Mouse (Mus musculus) brown adipose tissue, adult 24 weeks (tissue): ENCODE results near the gene Ddc. TPM values are rescaled to one million over a fixed set of nuclear protein-coding genes. Genes with fewer than 3 reads are reported as not detected.

Experiments
- H3K27ac ChIP-seq: fragments of 200-500 bp; replicated peaks from 2 replicates; pipeline ENCODE4 v1.5.1; 2012; ENCODE audit warnings: low read depth, mild to moderate bottlenecking, low read length
- H3K4me1 ChIP-seq: fragments of 200-500 bp; 2 replicates; pipeline ENCODE4 v1.6.1; 2012; ENCODE audit warnings: low read length, mixed read lengths; ENCODE audit not compliant: control insufficient read depth, insufficient read depth, insufficient read length
- H3K4me3 ChIP-seq: fragments of 200-500 bp; 2 replicates; pipeline ENCODE4 v1.5.1; 2012; ENCODE audit warnings: low read depth, mild to moderate bottlenecking, low read length, moderate library complexity; ENCODE audit not compliant: insufficient read depth
- polyA plus RNA-seq: library from polyadenylated mRNA; stranded (reverse); fragments of >200 nt; gene quantifications from 2 replicates; pipeline ENCODE4 v1.2.4, GENCODE M21; 2012; ENCODE audit not compliant: missing spikeins, insufficient read depth, insufficient read length

The Ddc gene
- polyA plus RNA-seq, 1 experiment, result not detected

DNA sequence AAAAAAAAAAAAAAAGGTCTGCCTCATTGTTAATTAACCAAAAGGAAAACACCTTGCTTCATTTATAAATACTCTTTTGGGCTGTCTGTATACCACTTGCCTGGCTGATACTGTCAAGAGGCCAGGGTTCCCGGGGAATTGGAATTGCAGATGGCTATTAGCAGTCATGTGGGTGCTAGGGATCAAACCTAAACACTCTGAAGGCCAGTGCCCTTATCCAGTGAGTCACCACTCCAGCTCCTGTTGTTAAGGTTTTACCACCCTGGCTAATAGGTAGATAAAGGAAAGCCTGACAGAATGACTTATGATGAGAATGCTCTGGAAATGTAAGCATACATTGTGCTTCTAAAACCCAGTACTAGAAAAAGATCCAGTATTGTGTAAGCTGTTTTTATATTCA, 103.3 kb downstream of the Ddc start:
- H3K27ac ChIP-seq, result no peak overlapping the region
- no peak overlapping the region for H3K4me3 ChIP-seq
- no peaks in the 10 kb centered on the region for H3K4me1 ChIP-seq

- peak overlapping the region; percentile 50 for H3K4me3 ChIP-seq
- no peak overlapping the region for H3K27ac ChIP-seq
- no peaks in the 10 kb centered on the region for H3K4me1 ChIP-seq
Observed at GRCm38 (mm10) chr11:11788521-11788974, 109.4 kb downstream of the Ddc start.

- no peak overlapping the region for H3K4me3 ChIP-seq
- no peaks in the 10 kb centered on the region; the same call in none of the 2 replicates for H3K4me1 ChIP-seq
- H3K27ac ChIP-seq, result no peak overlapping the region
Observed at GRCm38 (mm10) chr11:11785457-11785856, 112.5 kb downstream of the Ddc start.

GRCm38 (mm10) chr11:11781728-11782127, 116.2 kb downstream of the Ddc start:
- Histone ChIP-seq H3K4me1 (no peaks in the 10 kb centered on the region; the same call in none of the 2 replicates), H3K4me3 (no peak overlapping the region)

DNA sequence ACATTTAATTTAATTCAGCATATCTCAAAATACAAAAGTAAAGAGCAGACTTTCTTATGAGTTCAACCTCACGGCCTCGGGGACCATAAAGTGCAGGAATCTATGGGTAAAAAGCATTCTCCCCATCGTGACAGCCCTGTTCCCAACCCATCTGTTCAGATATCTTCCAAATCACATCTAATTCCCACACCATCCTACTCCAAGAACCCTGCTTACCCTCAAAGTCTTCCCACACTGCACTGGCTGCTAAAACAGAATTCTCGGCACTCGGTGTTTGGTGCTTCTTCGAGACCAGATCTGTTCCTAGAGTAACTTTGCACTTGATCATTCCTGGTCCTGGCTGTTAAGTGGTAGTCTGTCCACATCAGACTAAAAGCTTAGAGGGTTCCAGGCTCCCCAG, 119.6 kb downstream of the Ddc start:
- Histone ChIP-seq H3K4me3 (no peak overlapping the region), H3K4me1 (peaks cover 2% of the 10 kb centered on the region), H3K27ac (no peak overlapping the region)

More at GRCm38 (mm10) chr11:11781728-11782127, 116.2 kb downstream of the Ddc start:
- no peak overlapping the region for H3K27ac ChIP-seq

- Histone ChIP-seq H3K4me1 (peaks cover 2% of the 10 kb centered on the region), H3K27ac (no peak overlapping the region), H3K4me3 (no peak overlapping the region)
Observed at GRCm38 (mm10) chr11:11777796-11778195, 120.1 kb downstream of the Ddc start.

- Histone ChIP-seq H3K4me1 (peaks cover 2% of the 10 kb centered on the region), H3K4me3 (no peak overlapping the region), H3K27ac (no peak overlapping the region)
Observed at GRCm38 (mm10) chr11:11777246-11777645, 120.7 kb downstream of the Ddc start.

DNA sequence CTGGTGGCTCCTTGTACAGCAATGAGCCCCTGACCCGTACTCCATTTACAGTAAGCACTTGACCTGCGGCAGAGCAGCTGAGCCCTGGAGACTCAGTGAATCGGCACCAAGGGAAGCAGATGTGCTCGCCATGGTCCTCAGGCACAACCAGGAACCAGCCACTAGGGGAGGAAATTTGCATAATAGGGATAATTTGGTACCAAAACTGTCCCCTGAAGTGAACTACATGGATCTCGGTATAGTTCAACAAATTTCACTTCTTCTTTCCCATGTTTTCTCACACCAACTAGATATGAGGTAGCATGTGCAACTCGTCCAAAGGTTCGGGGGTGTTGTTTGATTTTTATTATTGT, 121.1 kb downstream of the Ddc start:
- H3K4me3 ChIP-seq, result no peak overlapping the region
- H3K27ac ChIP-seq, result no peak overlapping the region
- peaks cover 2% of the 10 kb centered on the region for H3K4me1 ChIP-seq

- H3K4me3 ChIP-seq, result no peak overlapping the region
- H3K27ac ChIP-seq, result no peak overlapping the region
- H3K4me1 ChIP-seq, result 0 out of 2 replicates have a peak, but pooled peaks cover 2% of the 10 kb centered on the region
Observed at GRCm38 (mm10) chr11:11776071-11776821, 121.7 kb downstream of the Ddc start.

DNA sequence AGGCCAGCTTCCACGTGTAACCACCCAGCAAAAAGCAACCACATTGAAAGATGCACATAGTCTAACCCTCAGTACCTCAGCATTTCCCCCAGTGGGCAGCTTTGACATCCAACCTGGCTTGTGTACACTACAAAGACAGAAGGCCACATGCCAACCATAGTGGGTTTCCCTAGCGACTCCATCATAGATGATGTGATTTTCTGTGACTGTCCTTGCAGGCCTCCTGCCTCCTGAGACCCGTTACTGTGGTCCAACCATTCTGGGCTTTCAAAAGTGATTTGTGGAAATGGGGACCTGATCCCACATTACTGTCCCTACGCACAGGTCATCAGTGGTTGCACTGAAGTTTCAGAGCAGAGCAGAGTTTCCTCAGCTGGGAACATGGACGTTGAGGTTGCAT, 123.1 kb downstream of the Ddc start:
- Histone ChIP-seq H3K27ac (no peak overlapping the region), H3K4me1 (0 out of 2 replicates have a peak, but pooled peaks cover 2% of the 10 kb centered on the region), H3K4me3 (no peak overlapping the region)

DNA sequence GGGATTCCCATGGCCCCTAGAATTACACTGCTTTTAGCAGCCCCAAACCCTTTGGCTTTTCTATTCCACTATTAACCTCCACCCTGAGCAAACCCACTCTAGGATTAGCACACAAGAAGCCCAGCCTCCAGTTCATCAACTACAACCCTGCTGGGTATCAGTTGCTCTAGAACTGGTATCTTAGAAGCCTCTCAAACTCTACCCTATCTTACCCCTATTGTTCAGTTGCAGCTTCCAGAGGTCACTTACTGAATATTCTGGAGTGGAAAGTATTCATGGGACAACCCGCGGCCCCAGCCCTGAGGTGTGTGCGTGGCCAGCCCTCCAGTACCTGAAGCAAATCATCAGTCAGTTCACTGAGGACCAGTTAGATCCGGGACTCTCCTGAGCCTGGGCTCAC, 123.6 kb downstream of the Ddc start:
- Histone ChIP-seq H3K27ac (no peak overlapping the region), H3K4me1 (0 out of 2 replicates have a peak, but pooled peaks cover 2% of the 10 kb centered on the region), H3K4me3 (no peak overlapping the region)

DNA sequence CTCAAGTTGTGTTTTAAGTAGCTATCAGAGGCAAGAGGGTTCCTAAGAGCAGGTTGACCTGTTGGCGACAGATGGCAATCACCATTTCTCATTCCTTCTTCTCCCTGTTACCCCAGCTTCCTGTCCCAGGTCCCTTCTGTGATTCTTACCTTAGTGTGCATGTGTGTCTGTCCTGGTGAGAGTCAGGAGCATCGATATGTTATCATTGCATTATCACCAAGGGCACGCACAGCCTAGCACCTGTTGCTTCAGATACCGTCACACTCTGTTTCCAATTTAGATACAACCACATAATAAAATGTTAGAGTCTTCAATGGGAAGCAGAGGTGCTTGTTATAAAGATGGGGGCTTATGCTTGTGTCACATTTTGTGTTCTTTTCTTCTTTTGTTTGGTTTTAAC, 125.7 kb downstream of the Ddc start:
- Histone ChIP-seq H3K27ac (no peak overlapping the region), H3K4me3 (no peak overlapping the region), H3K4me1 (0 out of 2 replicates have a peak, but pooled peaks cover 2% of the 10 kb centered on the region)

- Histone ChIP-seq H3K4me3 (no peak overlapping the region), H3K4me1 (no peaks in the 10 kb centered on the region), H3K27ac (no peak overlapping the region)
Observed at GRCm38 (mm10) chr11:11770691-11771090, 127.3 kb downstream of the Ddc start.

DNA sequence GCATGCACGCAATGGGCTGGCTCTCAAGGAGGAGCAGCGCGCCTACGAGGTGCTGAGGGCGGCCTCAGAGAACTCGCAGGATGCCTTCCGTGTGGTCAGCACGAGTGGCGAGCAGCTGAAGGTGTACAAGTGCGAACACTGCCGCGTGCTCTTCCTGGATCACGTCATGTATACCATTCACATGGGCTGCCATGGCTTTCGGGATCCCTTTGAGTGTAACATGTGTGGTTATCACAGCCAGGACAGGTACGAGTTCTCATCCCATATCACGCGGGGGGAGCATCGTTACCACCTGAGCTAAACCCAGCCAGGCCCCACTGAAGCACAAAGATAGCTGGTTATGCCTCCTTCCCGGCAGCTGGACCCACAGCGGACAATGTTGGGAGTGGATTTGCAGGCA, 128.7 kb downstream of the Ddc start:
- Histone ChIP-seq H3K4me3 (no peak overlapping the region), H3K4me1 (no peaks in the 10 kb centered on the region), H3K27ac (no peak overlapping the region)

DNA sequence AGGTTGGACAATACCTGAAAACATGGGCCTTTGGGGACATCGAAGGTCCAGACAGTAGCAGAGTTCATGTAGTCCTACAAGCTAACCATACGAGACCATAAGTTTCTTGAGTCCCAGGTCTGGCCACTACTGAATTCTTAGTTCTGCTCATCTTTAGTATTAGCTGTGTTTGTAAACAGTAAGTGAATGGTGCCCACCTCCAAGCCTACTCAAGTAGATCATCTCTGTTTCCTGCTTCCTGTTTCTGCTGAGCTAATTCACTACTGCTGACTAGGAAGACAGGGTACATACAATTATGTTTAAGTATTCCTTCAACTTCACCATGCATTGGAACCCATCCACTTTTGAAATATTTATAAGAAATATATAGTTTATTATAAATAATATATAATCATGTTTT, 129.9 kb downstream of the Ddc start:
- no peak overlapping the region for H3K27ac ChIP-seq
- H3K4me3 ChIP-seq, result no peak overlapping the region
- H3K4me1 ChIP-seq, result no peaks in the 10 kb centered on the region

GRCm38 (mm10) chr11:11766736-11767135, 131.2 kb downstream of the Ddc start:
- Histone ChIP-seq H3K4me3 (no peak overlapping the region), H3K27ac (no peak overlapping the region), H3K4me1 (no peaks in the 10 kb centered on the region)
